Mouse (Mus musculus): ENCODE data around the gene Lix1l. TPM values are rescaled to one million over a fixed set of nuclear protein-coding genes. Genes with fewer than 3 reads are reported as not detected.

The Lix1l gene
- polyA plus RNA-seq, 1 experiment from 2014 or later: 8.7 TPM

DNA sequence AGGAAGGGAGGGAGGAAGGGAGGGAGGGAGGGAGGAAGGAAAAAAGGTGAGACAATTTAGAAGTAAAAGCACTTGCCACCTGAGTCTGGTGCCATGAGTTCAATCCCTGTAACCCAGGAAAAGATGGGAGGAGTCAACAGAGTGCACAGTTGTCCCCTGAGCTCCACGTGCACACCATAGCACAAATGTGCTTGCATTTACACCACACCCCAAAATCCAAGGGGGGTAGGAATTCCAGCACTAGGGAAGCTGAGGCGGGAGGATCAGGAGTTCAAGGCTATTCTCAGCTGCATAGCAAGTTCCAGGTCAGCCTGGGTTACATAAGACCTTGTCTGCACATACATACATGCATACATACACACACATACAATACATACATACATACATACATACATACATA lies 29.6 kb upstream of the Lix1l start:
- no peaks in the 10 kb centered on the region for H3K27me3 ChIP-seq (ENCODE audit: control insufficient read depth, insufficient read depth, low read length)
- DNase-seq (ENCODE audit: low spot score): no peak
- no peak overlapping the region for H3K27ac ChIP-seq (ENCODE audit: low read depth, low read length)
- H3K4me1 ChIP-seq (ENCODE audit: control insufficient read depth, insufficient read depth, low read length): peaks cover 3% of the 10 kb centered on the region; the same call in 1 of the 2 replicates
- no peaks in the 10 kb centered on the region for H3K9me3 ChIP-seq (ENCODE audit: control insufficient read depth, low read length)
- H3K4me3 ChIP-seq (ENCODE audit: low read depth, low read length): no peak overlapping the region
- no peak overlapping the region for H3K4me2 ChIP-seq (ENCODE audit: low read depth)
- no peaks in the 10 kb centered on the region for H3K36me3 ChIP-seq (ENCODE audit: control insufficient read depth, insufficient read depth, low read length)
- H3K9ac ChIP-seq (ENCODE audit: low read length): no peak overlapping the region
- no peak for ATAC-seq (ENCODE audit: insufficient read depth, low FRiP score, low TSS enrichment)
- WGBS: 70% methylated on average over 2 of the region's 2 CpGs

DNA sequence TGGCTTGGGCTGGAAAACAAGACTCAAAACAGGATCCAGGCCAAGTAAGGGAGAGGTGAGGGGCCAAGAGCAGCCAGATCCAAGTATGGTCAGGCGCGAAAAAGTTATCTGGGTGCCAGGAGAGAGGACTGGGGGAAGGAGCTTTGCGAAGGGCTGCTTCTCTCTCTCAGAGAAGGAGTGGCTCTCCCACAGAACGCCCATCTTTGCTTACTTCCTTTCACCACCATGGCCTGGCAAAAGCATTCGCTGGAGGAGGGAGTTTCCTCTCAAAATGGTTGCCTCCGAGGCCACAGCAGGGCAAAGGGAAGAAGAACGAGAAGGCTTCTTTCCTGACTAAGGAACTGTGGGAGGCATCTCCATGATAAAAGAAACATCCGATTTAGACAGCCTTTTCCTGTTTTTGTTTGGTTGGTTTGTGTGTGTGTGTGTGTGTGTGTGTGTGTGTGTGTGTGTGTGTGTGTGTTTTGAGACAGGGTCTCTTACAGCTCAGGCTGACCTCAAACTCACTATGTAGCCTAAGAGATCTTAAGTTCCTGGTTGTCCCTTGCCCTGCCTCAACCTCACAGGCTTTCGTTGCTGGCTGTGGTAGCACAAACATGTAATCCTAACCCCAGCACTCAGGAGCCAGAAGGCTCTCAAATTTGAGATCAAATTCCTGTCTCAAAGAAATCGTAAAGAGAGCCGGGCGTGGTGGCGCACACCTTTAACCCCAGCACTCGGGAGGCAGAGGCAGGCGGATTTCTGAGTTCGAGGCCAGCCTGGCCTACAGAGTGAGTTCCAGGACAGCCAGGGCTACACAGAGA lies 28.9 kb upstream of the Lix1l start:
- no peak overlapping the region for H3K27ac ChIP-seq (ENCODE audit: low read depth, low read length)
- H3K4me2 ChIP-seq (ENCODE audit: low read depth): no peak overlapping the region
- H3K9me3 ChIP-seq (ENCODE audit: control insufficient read depth, low read length): no peaks in the 10 kb centered on the region
- DNase-seq (ENCODE audit: low spot score): no peak
- H3K9ac ChIP-seq (ENCODE audit: low read length): no peak overlapping the region
- 83% methylated on average over 16 of the region's 16 CpGs for WGBS
- ATAC-seq (ENCODE audit: insufficient read depth, low FRiP score, low TSS enrichment): no peak
- no peak overlapping the region for H3K4me3 ChIP-seq (ENCODE audit: low read depth, low read length)
- peaks cover 9% of the 10 kb centered on the region for H3K4me1 ChIP-seq (ENCODE audit: control insufficient read depth, insufficient read depth, low read length)
- no peaks in the 10 kb centered on the region for H3K36me3 ChIP-seq (ENCODE audit: control insufficient read depth, insufficient read depth, low read length)
- no peaks in the 10 kb centered on the region for H3K27me3 ChIP-seq (ENCODE audit: control insufficient read depth, insufficient read depth, low read length)

DNA sequence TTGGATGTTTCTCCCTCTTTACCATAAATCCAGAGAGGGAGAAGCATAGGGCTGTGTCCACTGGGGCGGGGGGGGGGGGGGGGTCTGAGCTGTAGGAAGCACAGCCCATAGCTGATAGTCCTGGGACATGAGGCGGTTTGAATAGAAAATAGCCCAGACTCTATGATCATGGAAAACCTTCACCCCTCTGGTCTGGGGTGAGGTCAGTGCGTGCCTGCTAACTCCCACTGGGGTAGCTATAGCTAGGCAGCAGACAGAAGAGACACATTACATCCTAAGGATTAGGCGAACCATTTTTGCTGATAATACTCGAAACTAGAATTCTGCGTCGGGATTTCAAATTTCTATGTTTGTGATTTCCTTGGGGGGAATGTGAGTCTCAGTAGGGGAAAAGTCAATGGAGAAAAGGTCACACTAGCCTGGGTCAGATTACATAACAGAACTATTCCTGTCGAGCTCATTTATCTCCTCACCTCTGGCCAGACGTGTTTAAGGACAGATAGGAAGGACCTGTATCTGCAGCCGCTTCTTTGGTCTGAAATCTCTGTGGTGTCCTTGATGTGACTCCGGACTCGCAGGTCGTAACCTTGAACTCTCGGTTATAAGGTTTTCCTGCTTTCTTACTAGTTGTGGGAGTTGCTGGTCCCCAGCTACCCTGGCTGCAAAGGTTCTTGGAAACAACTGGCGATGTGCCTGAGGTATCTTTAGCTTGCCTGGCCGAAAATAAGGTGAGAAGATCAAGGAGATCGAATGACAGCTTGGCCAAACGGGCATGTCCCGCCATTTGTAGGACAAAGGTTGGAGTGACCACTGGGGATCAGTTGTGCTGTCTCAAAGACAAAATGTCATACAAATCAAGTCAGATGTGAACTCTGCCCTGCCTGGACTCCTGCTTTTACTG lies 27.1 kb upstream of the Lix1l start:
- ATAC-seq (ENCODE audit: insufficient read depth, low FRiP score, low TSS enrichment) (no peak), DNase-seq (ENCODE audit: low spot score) (no peak)
- 77% methylated on average over 18 of the region's 19 CpGs for WGBS
- H3K36me3 ChIP-seq (ENCODE audit: control insufficient read depth, insufficient read depth, low read length): no peaks in the 10 kb centered on the region
- H3K4me1 ChIP-seq (ENCODE audit: control insufficient read depth, insufficient read depth, low read length): peaks cover 15% of the 10 kb centered on the region
- H3K9me3 ChIP-seq (ENCODE audit: control insufficient read depth, low read length): no peaks in the 10 kb centered on the region
- no peak overlapping the region for H3K4me3 ChIP-seq (ENCODE audit: low read depth, low read length)
- no peak overlapping the region for H3K9ac ChIP-seq (ENCODE audit: low read length)
- H3K27me3 ChIP-seq (ENCODE audit: control insufficient read depth, insufficient read depth, low read length): no peaks in the 10 kb centered on the region
- no peak overlapping the region for H3K4me2 ChIP-seq (ENCODE audit: low read depth)
- H3K27ac ChIP-seq (ENCODE audit: low read depth, low read length): no peak overlapping the region

DNA sequence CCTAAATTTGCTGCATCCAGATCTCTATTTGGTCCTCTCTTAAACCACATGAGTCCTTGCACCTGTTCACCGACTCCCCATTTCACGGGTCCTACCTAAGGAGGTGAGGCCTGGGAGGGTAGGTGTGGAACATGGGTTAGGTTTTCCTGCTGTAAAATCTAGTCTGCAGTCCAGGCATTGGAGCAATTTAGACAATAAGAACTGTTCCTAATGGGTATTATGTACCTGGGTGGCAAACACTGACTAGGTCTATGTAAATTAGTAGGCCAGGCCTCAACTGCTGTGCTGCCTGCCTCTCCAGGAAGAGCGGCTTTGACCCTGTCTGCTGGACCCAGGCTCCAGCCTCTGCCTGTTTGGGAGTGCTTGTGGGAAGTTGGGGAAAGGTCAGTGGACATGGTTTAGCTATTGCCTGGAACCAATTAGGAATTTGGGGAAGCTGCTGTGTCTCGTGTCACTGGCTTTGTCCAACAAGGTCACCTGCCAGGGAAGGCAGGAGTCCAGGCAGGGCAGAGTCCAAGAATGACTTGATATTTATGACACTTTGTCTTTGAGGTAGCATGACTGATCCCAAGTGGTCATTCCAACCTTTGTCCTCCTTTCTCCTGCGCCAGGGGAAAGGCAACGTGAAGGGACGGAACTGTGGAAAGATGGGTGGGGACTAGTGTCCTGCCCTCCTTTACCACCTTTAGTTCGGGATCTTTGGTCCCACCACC lies 25.5 kb upstream of the Lix1l start:
- no peak overlapping the region for H3K4me3 ChIP-seq (ENCODE audit: low read depth, low read length)
- H3K36me3 ChIP-seq (ENCODE audit: control insufficient read depth, insufficient read depth, low read length): no peaks in the 10 kb centered on the region
- no peaks in the 10 kb centered on the region for H3K27me3 ChIP-seq (ENCODE audit: control insufficient read depth, insufficient read depth, low read length)
- no peak overlapping the region for H3K4me2 ChIP-seq (ENCODE audit: low read depth)
- ATAC-seq (ENCODE audit: insufficient read depth, low FRiP score, low TSS enrichment) (no peak), DNase-seq (ENCODE audit: low spot score) (no peak)
- 63% methylated on average over 8 of the region's 8 CpGs for WGBS
- H3K27ac ChIP-seq (ENCODE audit: low read depth, low read length): no peak overlapping the region
- H3K9ac ChIP-seq (ENCODE audit: low read length): no peak overlapping the region
- peaks cover 16% of the 10 kb centered on the region for H3K4me1 ChIP-seq (ENCODE audit: control insufficient read depth, insufficient read depth, low read length)
- no peaks in the 10 kb centered on the region for H3K9me3 ChIP-seq (ENCODE audit: control insufficient read depth, low read length)

DNA sequence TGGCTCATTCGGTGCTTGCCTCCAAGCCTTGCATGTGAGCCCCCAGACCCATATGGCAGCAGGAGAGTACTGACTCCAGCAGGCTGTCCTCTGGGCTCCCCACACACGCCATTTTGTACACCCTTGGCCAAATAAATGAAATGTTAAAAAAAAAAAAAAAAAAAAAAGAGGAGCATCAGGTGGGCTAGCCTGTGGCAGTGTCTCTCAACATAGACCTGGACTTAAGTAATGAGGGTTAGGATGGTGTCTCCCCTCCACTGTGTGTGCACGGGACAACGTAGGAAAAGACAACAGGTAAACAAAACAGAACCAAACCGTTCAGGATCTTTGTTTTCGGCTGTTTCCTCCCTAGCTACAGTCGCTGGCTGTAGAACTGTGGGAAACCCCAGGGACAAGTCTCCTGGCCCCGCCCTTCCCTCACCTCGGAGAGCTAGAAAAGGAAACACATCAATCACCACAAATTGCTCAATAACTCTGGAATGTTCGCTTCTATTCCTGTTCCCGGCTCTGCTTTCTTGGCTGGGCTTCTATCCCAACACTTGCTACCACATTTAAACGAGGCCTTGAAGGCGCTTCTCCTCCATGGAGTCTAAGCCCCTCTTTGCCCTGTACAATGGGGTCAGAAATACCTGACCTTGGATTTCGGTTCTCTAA lies 24.8 kb upstream of the Lix1l start:
- Histone ChIP-seq H3K4me2 (ENCODE audit: low read depth) (peak overlapping the region; percentile 29), H3K4me3 (ENCODE audit: low read depth, low read length) (peak overlapping the region; percentile 8; the same call in 1 of the 2 replicates), H3K27me3 (ENCODE audit: control insufficient read depth, insufficient read depth, low read length) (no peaks in the 10 kb centered on the region), H3K9ac (ENCODE audit: low read length) (no peak overlapping the region), H3K9me3 (ENCODE audit: control insufficient read depth, low read length) (no peaks in the 10 kb centered on the region), H3K27ac (ENCODE audit: low read depth, low read length) (peak overlapping the region; percentile 86), H3K36me3 (ENCODE audit: control insufficient read depth, insufficient read depth, low read length) (no peaks in the 10 kb centered on the region), H3K4me1 (ENCODE audit: control insufficient read depth, insufficient read depth, low read length) (peaks cover 18% of the 10 kb centered on the region)
- 52% methylated on average over 14 of the region's 14 CpGs for WGBS
- DNase-seq (ENCODE audit: low spot score) (no peak), ATAC-seq (ENCODE audit: insufficient read depth, low FRiP score, low TSS enrichment) (no peak)

DNA sequence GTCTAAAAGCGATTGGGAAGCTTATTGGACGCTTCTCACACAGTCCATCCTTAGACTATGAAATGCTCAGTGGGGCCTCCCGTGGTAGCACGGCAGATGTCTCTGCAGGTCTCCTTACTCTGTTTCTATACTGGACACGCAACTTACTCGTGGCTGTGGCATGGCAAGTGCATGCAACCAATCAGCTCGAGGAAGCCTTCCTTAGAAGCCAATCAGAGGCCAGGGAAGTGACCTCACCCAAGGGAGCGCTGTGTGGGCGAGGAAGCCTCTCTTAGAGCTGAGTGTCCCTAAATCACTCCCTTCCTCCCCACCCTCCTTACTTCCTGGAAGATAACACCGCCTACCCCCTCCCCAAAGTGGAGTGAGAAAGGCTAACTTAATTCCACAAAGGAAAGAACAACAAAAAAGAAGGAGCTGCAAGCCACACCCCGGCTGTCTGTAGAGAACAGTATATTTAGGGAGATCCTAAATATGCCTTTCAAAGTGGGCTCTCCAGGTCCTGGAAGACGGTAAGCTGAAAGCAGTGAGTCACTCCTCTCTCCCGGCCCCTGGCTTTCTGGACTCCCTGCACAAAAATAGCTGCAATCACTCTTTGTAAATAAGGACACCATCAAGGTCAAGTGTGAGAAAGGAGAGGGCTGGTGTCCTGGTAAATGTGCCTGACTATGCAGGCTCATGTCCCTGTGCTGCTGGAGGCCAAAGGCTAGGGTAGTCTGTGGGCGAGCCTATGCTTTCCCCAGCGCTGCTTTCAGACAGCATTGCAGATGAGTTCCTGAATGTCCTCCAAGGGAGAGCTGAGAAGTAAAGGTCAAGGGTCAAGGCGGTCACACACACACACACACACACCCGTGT lies 24.0 kb upstream of the Lix1l start, which contains the start of gene Gm16253:
Gene Gm16253, plus strand, starts transcription at position 295 of the 852 bp plus-strand sequence.
- Histone ChIP-seq H3K4me1 (ENCODE audit: control insufficient read depth, insufficient read depth, low read length) (peaks cover 18% of the 10 kb centered on the region), H3K9ac (ENCODE audit: low read length) (peak within 1 kb of the TSS; percentile 36; the same call in 1 of the 2 replicates)
- 20% methylated on average over 17 of the region's 17 CpGs for WGBS

DNA sequence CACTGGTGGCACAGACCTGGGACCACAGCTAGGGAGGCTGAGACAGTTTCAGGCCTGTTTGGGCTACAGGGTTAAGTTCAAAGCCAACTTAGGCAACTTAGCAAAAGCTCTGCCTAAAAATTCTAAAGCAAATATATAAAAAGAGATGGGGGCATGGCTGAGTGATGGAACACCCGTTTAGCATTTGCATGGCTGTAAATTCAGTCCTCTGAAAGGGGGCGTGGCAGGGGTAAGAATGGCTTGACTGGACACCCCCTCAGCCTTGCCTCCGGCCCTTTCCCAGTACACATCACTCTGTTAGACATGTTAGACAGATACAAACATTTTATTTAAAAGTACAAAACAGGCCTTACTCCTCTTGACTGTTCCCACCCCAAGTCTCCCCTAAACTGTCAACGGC lies 23.4 kb upstream of the Lix1l start:
- no peak for DNase-seq (ENCODE audit: low spot score)
- ATAC-seq (ENCODE audit: insufficient read depth, low FRiP score, low TSS enrichment): no peak
- H3K9me3 ChIP-seq (ENCODE audit: control insufficient read depth, low read length): no peaks in the 10 kb centered on the region
- WGBS: 62% methylated on average over 4 of the region's 4 CpGs
- no peak overlapping the region for H3K4me3 ChIP-seq (ENCODE audit: low read depth, low read length)
- no peaks in the 10 kb centered on the region for H3K36me3 ChIP-seq (ENCODE audit: control insufficient read depth, insufficient read depth, low read length)
- H3K27ac ChIP-seq (ENCODE audit: low read depth, low read length): peak overlapping the region; percentile 86
- H3K4me2 ChIP-seq (ENCODE audit: low read depth): peak overlapping the region; percentile 29; the same call in 1 of the 2 replicates
- peaks cover 18% of the 10 kb centered on the region for H3K4me1 ChIP-seq (ENCODE audit: control insufficient read depth, insufficient read depth, low read length)
- H3K27me3 ChIP-seq (ENCODE audit: control insufficient read depth, insufficient read depth, low read length): no peaks in the 10 kb centered on the region
- peak overlapping the region; percentile 36; the same call in 1 of the 2 replicates for H3K9ac ChIP-seq (ENCODE audit: low read length)

More for the DNA sequence above, 24.0 kb upstream of the Lix1l start, which contains the start of gene Gm16253:
- peak; percentile 94 for ATAC-seq (ENCODE audit: insufficient read depth, low FRiP score, low TSS enrichment)
- no peaks in the 10 kb centered on the region for H3K36me3 ChIP-seq (ENCODE audit: control insufficient read depth, insufficient read depth, low read length)
- no peaks in the 10 kb centered on the region for H3K27me3 ChIP-seq (ENCODE audit: control insufficient read depth, insufficient read depth, low read length)
- DNase-seq (ENCODE audit: low spot score): peak; percentile 85
- peak within 1 kb of the TSS; percentile 29 for H3K4me2 ChIP-seq (ENCODE audit: low read depth)
- H3K4me3 ChIP-seq (ENCODE audit: low read depth, low read length): peak within 1 kb of the TSS; percentile 8; the same call in 1 of the 2 replicates
- H3K9me3 ChIP-seq (ENCODE audit: control insufficient read depth, low read length): no peaks in the 10 kb centered on the region
- H3K27ac ChIP-seq (ENCODE audit: low read depth, low read length): peak within 1 kb of the TSS; percentile 86
